Mouse (Mus musculus): Measurements from ENCODE around the gene Gm11992.

Gm11992 gene

GRCm38 (mm10) chr11:9048011-9048702, at the start of gene Gm11992:
Gene Gm11992 (plus strand): TSS chr11:9048594.
- DNase-seq (ENCODE audit: inconsistent ontology term): peak; percentile 90

- peak; percentile 8 for DNase-seq (ENCODE audit: inconsistent ontology term)
Measured at GRCm38 (mm10) chr11:9008761-9009160, 39.6 kb upstream of the Gm11992 start.

GRCm38 (mm10) chr11:9010416-9010815, 38.0 kb upstream of the Gm11992 start:
- DNase-seq (ENCODE audit: inconsistent ontology term): no peak

- DNase-seq (ENCODE audit: inconsistent ontology term): peak; percentile 95
Measured at GRCm38 (mm10) chr11:9010853-9011339, 37.5 kb upstream of the Gm11992 start, which contains the start of gene Hus1. Gene Hus1 (minus strand): TSS chr11:9011191.

GRCm38 (mm10) chr11:9011348-9011747, 37.0 kb upstream of the Gm11992 start:
- no peak for DNase-seq (ENCODE audit: inconsistent ontology term)

GRCm38 (mm10) chr11:9014740-9015139, 33.7 kb upstream of the Gm11992 start:
- DNase-seq (ENCODE audit: inconsistent ontology term): no peak

- DNase-seq (ENCODE audit: inconsistent ontology term): peak; percentile 80
Measured at GRCm38 (mm10) chr11:9018491-9019267, 29.7 kb upstream of the Gm11992 start.

GRCm38 (mm10) chr11:9020207-9020606, 28.2 kb upstream of the Gm11992 start:
- no peak for DNase-seq (ENCODE audit: inconsistent ontology term)

GRCm38 (mm10) chr11:9024782-9025181, 23.6 kb upstream of the Gm11992 start:
- DNase-seq (ENCODE audit: inconsistent ontology term): no peak

GRCm38 (mm10) chr11:9025211-9025610, 23.2 kb upstream of the Gm11992 start:
- DNase-seq (ENCODE audit: inconsistent ontology term): no peak

GRCm38 (mm10) chr11:9031530-9031929, 16.9 kb upstream of the Gm11992 start:
- DNase-seq (ENCODE audit: inconsistent ontology term): no peak

- DNase-seq (ENCODE audit: inconsistent ontology term): no peak
Measured at GRCm38 (mm10) chr11:9046546-9046945, 1.8 kb upstream of the Gm11992 start.

- no peak for DNase-seq (ENCODE audit: inconsistent ontology term)
Measured at GRCm38 (mm10) chr11:9047044-9047443, 1.4 kb upstream of the Gm11992 start.

GRCm38 (mm10) chr11:9048703-9049060, 288 bp downstream of the Gm11992 start, which contains the start of gene Sun3:
Gene Sun3 (minus strand): TSS chr11:9048991.
- DNase-seq (ENCODE audit: inconsistent ontology term): no peak

- DNase-seq (ENCODE audit: inconsistent ontology term): no peak
Measured at GRCm38 (mm10) chr11:9050241-9050640, 1.8 kb downstream of the Gm11992 start.

GRCm38 (mm10) chr11:9051895-9052294, 3.5 kb downstream of the Gm11992 start:
- DNase-seq (ENCODE audit: inconsistent ontology term): no peak

GRCm38 (mm10) chr11:9056937-9057336, 8.5 kb downstream of the Gm11992 start:
- DNase-seq (ENCODE audit: inconsistent ontology term): no peak

GRCm38 (mm10) chr11:9057711-9058110, 9.3 kb downstream of the Gm11992 start:
- no peak for DNase-seq (ENCODE audit: inconsistent ontology term)

- DNase-seq (ENCODE audit: inconsistent ontology term): no peak
Measured at GRCm38 (mm10) chr11:9060029-9060428, 11.6 kb downstream of the Gm11992 start.

GRCm38 (mm10) chr11:9060484-9060883, 12.1 kb downstream of the Gm11992 start:
- peak; percentile 11 for DNase-seq (ENCODE audit: inconsistent ontology term)

GRCm38 (mm10) chr11:9076444-9076843, 28.1 kb downstream of the Gm11992 start:
- DNase-seq (ENCODE audit: inconsistent ontology term): no peak

- DNase-seq (ENCODE audit: inconsistent ontology term): no peak
Measured at GRCm38 (mm10) chr11:9113189-9113588, 64.8 kb downstream of the Gm11992 start.
